Mouse (Mus musculus) intestine, postnatal 0 days (tissue): ENCODE data around the gene Slc51b. TPM values are rescaled to one million over a fixed set of nuclear protein-coding genes. Genes with fewer than 3 reads are reported as not detected.

Experiments used
- ATAC-seq: fragments of 200-750 bp; cut with Nextera tagmentation; 2 replicates; pipeline ENCODE4 v1.8.0; 2017; ENCODE audit warnings: mild to moderate bottlenecking, moderate TSS enrichment, moderate library complexity
- H3K27ac ChIP-seq: fragments of 300-500 bp; sonication (generic); 2 replicates; pipeline ENCODE4 v1.5.1; 2014; ENCODE audit warnings: mild to moderate bottlenecking, low read depth, low read length, moderate library complexity
- H3K27me3 ChIP-seq: fragments of 300-500 bp; sonication (generic); replicated peaks from 2 replicates; pipeline ENCODE4 v1.6.1; 2014; ENCODE audit warnings: low read length, mixed read lengths; ENCODE audit not compliant: control insufficient read depth, insufficient read depth
- H3K36me3 ChIP-seq: fragments of 300-500 bp; sonication (generic); 2 replicates; pipeline ENCODE4 v1.6.1; 2014; ENCODE audit warnings: mild to moderate bottlenecking, moderate library complexity; ENCODE audit not compliant: control insufficient read depth, insufficient read depth
- H3K4me1 ChIP-seq: fragments of 300-500 bp; sonication (generic); replicated peaks from 2 replicates; pipeline ENCODE4 v1.6.1; 2014; ENCODE audit warnings: antibody characterized with exemption, low read length, mixed read lengths; ENCODE audit not compliant: control insufficient read depth, insufficient read depth
- H3K4me2 ChIP-seq: fragments of 300-500 bp; sonication (generic); replicated peaks from 2 replicates; pipeline ENCODE4 v1.6.1; 2014; ENCODE audit warnings: low read depth, mild to moderate bottlenecking, moderate library complexity
- H3K4me3 ChIP-seq: fragments of 300-500 bp; sonication (generic); 2 replicates; pipeline ENCODE4 v1.5.1; 2014; ENCODE audit warnings: low read depth, low read length
- H3K9ac ChIP-seq: fragments of 300-500 bp; sonication (generic); 2 replicates; pipeline ENCODE4 v1.6.1; 2014; ENCODE audit warnings: mild to moderate bottlenecking, low read depth, low read length
- H3K9me3 ChIP-seq: fragments of 300-500 bp; sonication (generic); 2 replicates; pipeline ENCODE4 v1.6.1; 2016; ENCODE audit warnings: mixed run types; ENCODE audit not compliant: control insufficient read depth
- CTCF ChIP-seq: sonication (generic); IDR thresholded peaks from 2 replicates; pipeline ENCODE4 v1.5.1; 2016; ENCODE audit warnings: low read depth, mild to moderate bottlenecking, control low read depth, antibody characterized with exemption, moderate library complexity
- WGBS: fragments of 180-500 bp; shearing (Covaris S2); extraction: QIAGEN DNeasy Blood & Tissue Kit; methylation state at CpG from one replicate; pipeline ENCODE4 v1.1.7; 2014; 5-methylcytosine and 5-hydroxymethylcytosine counted together
- polyA plus RNA-seq: library from polyadenylated mRNA; unstranded; fragments of >200 nt; fragmentation: Nextera tagmentation; extraction: Ambion mirVana; gene quantifications from 2 replicates; pipeline ENCODE4 v1.2.1, GENCODE M21; 2015

The Slc51b gene
- polyA plus RNA-seq, 1 experiment from 2014 or later, result 261 TPM

- peak; percentile 51 for TF ChIP-seq CTCF
- Histone ChIP-seq H3K4me3 (no peak overlapping the region), H3K27me3 (no peaks in the 10 kb centered on the region), H3K4me2 (peak overlapping the region; percentile 56), H3K36me3 (no peaks in the 10 kb centered on the region; the same call in 1 of the 2 replicates), H3K9me3 (no peaks in the 10 kb centered on the region), H3K9ac (no peak overlapping the region), H3K27ac (no peak overlapping the region), H3K4me1 (no peaks in the 10 kb centered on the region)
- 77% methylated on average over 3 of the region's 3 CpGs for WGBS
- ATAC-seq, result no peak
Observed at GRCm38 (mm10) chr9:65419633-65420032, 3.1 kb downstream of the Slc51b start.

DNA sequence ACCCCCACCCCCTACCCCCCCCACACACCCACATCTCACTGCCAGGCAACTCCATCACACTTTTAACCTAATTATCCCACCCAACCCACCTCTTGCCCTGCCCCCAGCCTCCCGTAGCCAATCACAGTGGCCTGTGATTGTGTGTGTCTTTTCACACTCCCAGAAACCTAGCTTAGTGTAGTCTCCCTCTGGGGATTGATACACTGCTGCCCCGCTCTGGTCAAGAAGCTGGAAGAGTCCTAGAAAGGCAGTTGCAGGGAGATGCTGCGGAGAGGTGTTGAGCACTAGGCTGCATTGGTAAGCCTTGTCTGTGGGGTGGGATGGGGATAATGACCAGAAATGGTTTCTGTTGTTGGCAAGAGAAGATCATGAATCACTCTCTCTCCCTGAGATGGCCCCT lies 5.0 kb downstream of the Slc51b start:
- ATAC-seq, result no peak
- H3K9ac ChIP-seq, result no peak overlapping the region
- peak; percentile 36 for TF ChIP-seq CTCF
- H3K4me1 ChIP-seq, result no peaks in the 10 kb centered on the region
- H3K36me3 ChIP-seq, result peaks cover 4% of the 10 kb centered on the region; the same call in 1 of the 2 replicates
- H3K9me3 ChIP-seq, result no peaks in the 10 kb centered on the region
- WGBS, result 54% methylated on average over 3 of the region's 3 CpGs
- H3K4me3 ChIP-seq, result no peak overlapping the region
- H3K27ac ChIP-seq, result no peak overlapping the region
- H3K4me2 ChIP-seq, result no peak overlapping the region; the same call in 1 of the 2 replicates
- no peaks in the 10 kb centered on the region for H3K27me3 ChIP-seq

DNA sequence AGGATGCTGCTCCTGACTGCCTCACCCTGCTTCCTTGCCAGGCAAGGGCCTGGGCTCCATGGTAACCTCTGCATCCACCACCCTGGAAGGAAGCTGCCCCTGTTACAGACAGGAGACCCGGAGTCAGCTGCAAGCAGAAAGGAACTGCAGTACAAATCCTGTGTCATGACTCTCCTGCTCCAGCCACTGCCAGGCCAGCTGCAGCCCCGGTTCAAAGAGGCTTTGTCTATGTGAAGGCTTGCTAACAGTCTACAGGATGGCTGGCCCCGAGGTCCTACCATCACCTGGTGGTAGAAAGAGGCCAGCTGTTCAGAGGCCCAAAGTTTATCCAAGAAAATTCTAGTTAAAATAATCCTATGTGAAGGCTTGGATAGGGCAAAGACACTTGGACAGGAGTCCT lies 11.4 kb downstream of the Slc51b start:
- no peak overlapping the region for H3K4me3 ChIP-seq
- TF ChIP-seq CTCF, result no peak
- no peaks in the 10 kb centered on the region for H3K9me3 ChIP-seq
- peak overlapping the region; percentile 50; the same call in 1 of the 2 replicates for H3K27ac ChIP-seq
- ATAC-seq, result no peak
- H3K27me3 ChIP-seq, result no peaks in the 10 kb centered on the region
- 0 out of 2 replicates have a peak, but pooled peaks cover 4% of the 10 kb centered on the region for H3K4me1 ChIP-seq
- WGBS, result 48% methylated on average over 3 of the region's 3 CpGs
- H3K36me3 ChIP-seq, result peaks cover 21% of the 10 kb centered on the region; the same call in 1 of the 2 replicates
- no peak overlapping the region for H3K4me2 ChIP-seq
- no peak overlapping the region for H3K9ac ChIP-seq

DNA sequence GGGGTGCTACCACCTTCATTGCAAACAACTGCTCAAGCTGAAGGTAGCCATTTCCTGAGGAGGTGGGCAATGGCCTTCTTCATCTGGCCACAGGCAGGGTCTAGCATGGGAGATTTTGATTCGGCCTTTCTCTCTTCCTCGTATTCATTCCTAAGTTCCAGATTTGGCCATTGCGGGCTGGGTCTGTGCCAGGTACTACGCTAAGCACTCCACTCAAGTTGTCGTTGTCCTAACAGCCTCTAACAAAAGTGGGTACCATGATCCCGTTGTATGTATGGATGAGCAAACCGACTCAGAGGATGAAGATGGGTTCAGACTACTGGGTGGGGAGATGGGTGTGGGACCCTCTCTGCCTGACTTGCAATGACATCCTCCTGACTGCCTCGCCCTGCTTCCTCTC lies 12.4 kb downstream of the Slc51b start:
- 88% methylated on average over 8 of the region's 8 CpGs for WGBS
- H3K9me3 ChIP-seq, result no peaks in the 10 kb centered on the region
- ATAC-seq, result no peak
- H3K27ac ChIP-seq, result peak overlapping the region; percentile 60; the same call in 1 of the 2 replicates
- 0 out of 2 replicates have a peak, but pooled peaks cover 4% of the 10 kb centered on the region for H3K4me1 ChIP-seq
- H3K27me3 ChIP-seq, result no peaks in the 10 kb centered on the region
- H3K9ac ChIP-seq, result no peak overlapping the region
- no peak for TF ChIP-seq CTCF
- no peak overlapping the region for H3K4me2 ChIP-seq
- peaks cover 21% of the 10 kb centered on the region; the same call in 1 of the 2 replicates for H3K36me3 ChIP-seq
- no peak overlapping the region for H3K4me3 ChIP-seq

- H3K4me2 ChIP-seq, result 0 out of 2 replicates have a peak overlapping the region, but pooled peaks have one; percentile 3
- peaks cover 21% of the 10 kb centered on the region; the same call in 1 of the 2 replicates for H3K36me3 ChIP-seq
- H3K27me3 ChIP-seq, result no peaks in the 10 kb centered on the region
- H3K4me1 ChIP-seq, result peaks cover 4% of the 10 kb centered on the region; the same call in 1 of the 2 replicates
- H3K9ac ChIP-seq, result no peak overlapping the region
- TF ChIP-seq CTCF, result no peak
- ATAC-seq, result peak; percentile 96
- H3K4me3 ChIP-seq, result no peak overlapping the region
- no peaks in the 10 kb centered on the region for H3K9me3 ChIP-seq
- WGBS, result 35% methylated on average over 5 of the region's 5 CpGs
- H3K27ac ChIP-seq, result peak overlapping the region; percentile 84
Observed at GRCm38 (mm10) chr9:65408871-65409295, 13.9 kb downstream of the Slc51b start.

DNA sequence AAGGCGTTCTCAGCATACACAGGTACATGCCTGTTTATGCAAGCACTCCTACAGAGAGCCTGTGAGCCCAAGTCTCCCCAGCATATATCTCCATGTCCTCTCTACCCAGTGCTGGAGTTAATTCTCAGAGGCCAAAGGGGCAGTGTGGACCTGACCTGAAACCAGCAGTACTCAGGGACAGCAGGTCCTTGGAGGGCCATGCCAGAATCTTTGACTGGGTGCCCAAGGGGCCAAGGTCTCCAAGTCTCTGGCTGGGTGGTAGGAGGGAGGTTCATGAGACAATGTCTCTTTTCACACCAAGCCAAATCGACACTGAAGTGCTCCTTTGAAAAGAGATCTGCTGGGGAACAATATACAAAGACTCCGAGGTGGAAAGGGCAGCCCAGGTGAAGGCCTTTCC lies 14.9 kb downstream of the Slc51b start:
- Histone ChIP-seq H3K4me1 (peaks cover 4% of the 10 kb centered on the region; the same call in 1 of the 2 replicates), H3K4me3 (no peak overlapping the region), H3K27ac (no peak overlapping the region), H3K4me2 (no peak overlapping the region), H3K27me3 (no peaks in the 10 kb centered on the region), H3K9me3 (no peaks in the 10 kb centered on the region), H3K9ac (no peak overlapping the region), H3K36me3 (peaks cover 18% of the 10 kb centered on the region; the same call in 1 of the 2 replicates)
- ATAC-seq, result no peak
- TF ChIP-seq CTCF, result no peak
- WGBS, result 73% methylated on average over 3 of the region's 3 CpGs

DNA sequence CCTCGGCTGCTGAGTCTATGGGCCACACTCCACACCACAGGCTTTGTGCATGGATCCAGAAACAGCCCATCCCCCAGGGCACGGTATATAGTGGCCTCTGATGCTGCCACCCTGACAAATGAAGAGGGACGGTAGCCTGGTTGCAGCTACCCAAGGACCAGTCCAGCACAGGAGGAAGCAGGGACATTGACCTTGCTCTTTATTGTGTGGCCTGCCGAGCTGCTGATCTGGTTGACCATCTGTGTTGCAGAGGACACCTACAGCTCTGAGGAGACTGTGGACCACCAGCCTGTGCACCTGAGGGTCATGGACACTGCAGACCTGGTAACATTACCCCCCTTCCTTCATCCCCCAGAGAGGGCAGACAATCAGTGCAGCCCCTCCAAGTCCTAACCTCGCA lies 15.4 kb downstream of the Slc51b start:
- Histone ChIP-seq H3K36me3 (peaks cover 13% of the 10 kb centered on the region; the same call in 1 of the 2 replicates), H3K9me3 (no peaks in the 10 kb centered on the region), H3K4me3 (no peak overlapping the region), H3K27ac (no peak overlapping the region), H3K4me1 (peaks cover 4% of the 10 kb centered on the region; the same call in 1 of the 2 replicates), H3K27me3 (no peaks in the 10 kb centered on the region), H3K9ac (no peak overlapping the region), H3K4me2 (no peak overlapping the region)
- WGBS, result 80% methylated on average over 5 of the region's 5 CpGs
- no peak for ATAC-seq
- no peak for TF ChIP-seq CTCF
